ENCODE assay signal across 8 mouse cellular contexts in the genomic region with DNA sequence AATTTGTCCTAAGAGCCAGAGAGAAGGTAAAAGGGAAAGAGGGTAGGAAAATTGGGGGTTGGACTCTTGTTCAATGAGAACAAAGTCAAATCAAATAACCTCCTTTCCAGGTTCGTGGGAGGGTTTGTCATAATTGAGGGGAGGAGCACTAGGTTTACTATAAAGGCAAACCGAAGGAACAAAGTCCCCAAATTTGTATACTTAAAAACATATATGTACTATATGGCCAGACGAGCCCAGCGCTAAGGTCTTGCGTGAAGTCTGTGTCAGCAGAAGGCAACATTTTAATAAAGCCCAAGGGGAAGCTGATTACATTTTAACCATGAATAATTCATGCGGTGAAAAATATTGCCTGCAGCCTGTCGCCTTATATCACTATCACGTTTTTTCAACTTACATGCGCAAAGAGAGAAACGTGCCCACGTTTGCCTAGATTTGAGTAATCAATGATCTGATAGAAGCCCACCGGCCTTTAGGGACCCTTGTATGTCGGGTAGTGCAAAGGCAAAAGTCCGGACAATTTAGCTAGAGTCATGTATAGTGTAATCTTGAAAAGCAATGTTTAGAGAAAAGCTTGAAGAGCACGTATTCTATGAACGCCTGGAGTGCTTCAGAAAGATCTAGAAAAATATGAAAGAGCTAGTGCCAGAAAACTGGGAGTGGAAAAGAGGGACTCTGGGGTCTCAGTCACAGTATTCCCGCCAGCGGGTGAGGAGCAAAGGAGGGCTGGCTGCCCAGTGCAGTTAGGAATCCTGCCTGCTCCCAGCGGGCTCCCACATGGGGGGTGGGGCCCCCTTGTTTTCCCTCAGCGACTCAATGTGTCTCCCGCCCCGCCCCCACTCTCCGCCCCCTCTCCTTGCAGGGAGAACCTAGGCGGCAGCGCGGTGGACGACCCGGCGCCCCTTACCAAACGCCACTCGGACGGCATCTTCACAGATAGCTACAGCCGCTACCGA. TPM values are rescaled to one million over a fixed set of nuclear protein-coding genes. Genes with fewer than 3 reads are reported as not detected.
A peak's percentile ranks its signal among the peaks of the same experiment; 100 is the strongest.
DNase-seq lines count a peak whose midpoint lies in the region; ATAC-seq and TF ChIP-seq lines count a peak whose summit lies in the region.

No protein-coding gene starts in this region.

- H3K4me1 ChIP-seq in liver, adult 2 months (ENCODE audit: control insufficient read depth, insufficient read depth, low read length): no peaks in the 10 kb centered on the region
- peaks cover 35% of the 10 kb centered on the region for H3K4me1 ChIP-seq in forebrain, embryonic 12.5 days
- H3K4me1 ChIP-seq in limb, embryonic 11.5 days (ENCODE audit: control insufficient read depth, insufficient read depth, low read length): peaks cover 9% of the 10 kb centered on the region; the same call in 1 of the 2 replicates

- peak; percentile 3 for DNase-seq in liver, adult 2 months (ENCODE audit: extremely low read depth, low read depth, low spot score)
- DNase-seq in liver: no peak
- DNase-seq in limb, embryonic 11.5 days (ENCODE audit: low spot score): peak; percentile 58
- DNase-seq in right cerebral cortex, postnatal 14 days: peak; percentile 44
- no peak for DNase-seq in kidney, adult 11 months
- DNase-seq in ovary, postnatal 14 days (ENCODE audit: low spot score): no peak

- no peaks in the 10 kb centered on the region for H3K79me2 ChIP-seq in liver, adult 2 months (ENCODE audit: control insufficient read depth, insufficient read depth, low read length)

- TF ChIP-seq POLR2A in liver, adult 2 months (IDR thresholded peaks at IDR 0.05; ENCODE audit: extremely low read depth, insufficient read depth, low read length): no peak

- H3K9ac ChIP-seq in liver, adult 2 months (ENCODE audit: low read depth, low read length): no peak overlapping the region
- peak overlapping the region; percentile 40; the same call in 1 of the 2 replicates for H3K9ac ChIP-seq in forebrain, embryonic 12.5 days
- H3K9ac ChIP-seq in limb, embryonic 11.5 days (ENCODE audit: low read length): no peak overlapping the region

- H3K36me3 ChIP-seq in liver, adult 2 months (ENCODE audit: control insufficient read depth, insufficient read depth, low read length): no peaks in the 10 kb centered on the region
- H3K36me3 ChIP-seq in forebrain, embryonic 12.5 days (replicated peaks): no peaks in the 10 kb centered on the region
- H3K36me3 ChIP-seq in limb, embryonic 11.5 days (ENCODE audit: control insufficient read depth, insufficient read depth, low read length): no peaks in the 10 kb centered on the region

- H3K4me3 ChIP-seq in liver, adult 2 months (ENCODE audit: insufficient read depth, low read depth, low read length): no peak overlapping the region
- H3K4me3 ChIP-seq in forebrain, embryonic 12.5 days (replicated peaks): peak overlapping the region; percentile 39
- H3K4me3 ChIP-seq in limb, embryonic 11.5 days (ENCODE audit: low read depth, low read length): peak overlapping the region; percentile 22

- H3K4me2 ChIP-seq in forebrain, embryonic 12.5 days: peak overlapping the region; percentile 68
- H3K4me2 ChIP-seq in limb, embryonic 11.5 days (ENCODE audit: low read depth, severe bottlenecking): peak overlapping the region; percentile 58

- 2% methylated on average over 34 of the region's 34 CpGs for WGBS in liver, adult 2 months
- WGBS in forebrain, embryonic 12.5 days: under 1% methylated on average over 33 of the region's 34 CpGs
- WGBS in limb, embryonic 11.5 days: 1% methylated on average over 34 of the region's 34 CpGs

- peak; percentile 62 for ATAC-seq in forebrain, embryonic 12.5 days (ENCODE audit: low FRiP score)
- ATAC-seq in limb, embryonic 11.5 days (ENCODE audit: insufficient number of reproducible peaks, low FRiP score, low TSS enrichment, low read depth): no peak
- no peak for ATAC-seq in megakaryocyte, adult 5-6 weeks (ENCODE audit: poor library complexity, severe bottlenecking)

- H3K27ac ChIP-seq in liver, adult 2 months (replicated peaks; ENCODE audit: insufficient read depth, low read depth, low read length): no peak overlapping the region
- H3K27ac ChIP-seq in forebrain, embryonic 12.5 days: peak overlapping the region; percentile 54; the same call in 1 of the 2 replicates
- H3K27ac ChIP-seq in limb, embryonic 11.5 days (replicated peaks; ENCODE audit: low read depth, low read length): no peak overlapping the region

- H3K9me3 ChIP-seq in forebrain, embryonic 12.5 days: no peaks in the 10 kb centered on the region
- H3K9me3 ChIP-seq in limb, embryonic 11.5 days (ENCODE audit: control insufficient read depth, low read length): no peaks in the 10 kb centered on the region

- TF ChIP-seq CTCF in liver, adult 2 months (IDR thresholded peaks at IDR 0.05; ENCODE audit: low read depth, low read length): no peak

- H3K27me3 ChIP-seq in liver, adult 2 months (ENCODE audit: control insufficient read depth, insufficient read depth, low read length): peaks cover 14% of the 10 kb centered on the region
- peaks cover 64% of the 10 kb centered on the region for H3K27me3 ChIP-seq in forebrain, embryonic 12.5 days
- H3K27me3 ChIP-seq in limb, embryonic 11.5 days (ENCODE audit: control insufficient read depth, insufficient read depth, low read length): peaks cover 61% of the 10 kb centered on the region

RNA-seq across cellular contexts. Expression of a gene that starts 4.5 kb away (rescaled TPM):
- total RNA-seq in liver, adult 2 months (2014; rRNA removed): not detected in 2 replicates
- not detected in 2 replicates for polyA plus RNA-seq in liver, adult 2 months (2012; rRNA removed)
- polyA plus RNA-seq in forebrain, embryonic 12.5 days (2016; fragmentation: Nextera tagmentation; extraction: Ambion mirVana): 6.8 and 7.9 TPM in 2 replicates
- polyA plus RNA-seq in limb, embryonic 11.5 days (2014; fragmentation: Nextera tagmentation; extraction: Ambion mirVana): 0.09 and 0.44 TPM in 2 replicates
- not detected in 2 replicates for total RNA-seq in megakaryocyte, adult 5-6 weeks (2015)
- not detected in 2 replicates for total RNA-seq in megakaryocyte, adult 5-6 weeks (2017)

Comparison
In these comparisons a context has a peak if more than half of its experiments do, and no peak if none do; other contexts are left out.
1. DNase-seq: peak in liver, adult 2 months (single experiment), limb, embryonic 11.5 days (single experiment) and right cerebral cortex, postnatal 14 days (single experiment); none in liver (single experiment), kidney, adult 11 months (single experiment) and ovary, postnatal 14 days (single experiment).